8 mouse cellular contexts compared by ENCODE assay signal in genomic region chr14:3651730-3652129, GRCm38 (mm10). TPM values are rescaled to one million over a fixed set of nuclear protein-coding genes. Genes with fewer than 3 reads are reported as not detected.
"Had no signal": no experiment of that assay in that cellular context is flagged by ENCODE, and none has a peak within 500 bp of the region (broad histone marks: within the 10 kb centered on the region; RNA-seq: fewer than 3 reads in every experiment).

TSS of gene Gm3020 (plus strand) at chr14:3652030.

RNA-seq across cellular contexts. Expression of gene Gm3020, which starts in this region (rescaled TPM):
- total RNA-seq: megakaryocyte progenitor cell, adult 5-6 weeks; neutrophil, adult 5-6 weeks had no signal
- polyA plus RNA-seq: liver, embryonic 15.5 days; liver, postnatal 0 days; lung, adult 2 months; macrophage; myocyte; spleen, adult 2 months had no signal
